Comparison of ENCODE assay signal across 20 mouse cellular contexts in genomic region chr14:8315169-8315568, GRCm38 (mm10). TPM values are rescaled to one million over a fixed set of nuclear protein-coding genes. Genes with fewer than 3 reads are reported as not detected.
"Had no signal": no experiment of that assay in that cellular context is flagged by ENCODE, and none has a peak within 500 bp of the region (broad histone marks: within the 10 kb centered on the region; RNA-seq: fewer than 3 reads in every experiment).

No protein-coding gene starts in this region.

- H3K9me3 ChIP-seq: limb, embryonic 10.5 days; limb, embryonic 13.5 days; liver, embryonic 12.5 days; liver, embryonic 15.5 days; lung, embryonic 15.5 days; midbrain, embryonic 12.5 days; midbrain, embryonic 15.5 days; neural tube, embryonic 12.5 days; neural tube, embryonic 15.5 days had no signal

- ATAC-seq: hindbrain, postnatal 0 days; inflammation-experienced regulatory T-cells, adult 6 months; intestine, embryonic 16.5 days; liver, embryonic 12.5 days; midbrain, embryonic 15.5 days had no signal

- H3K36me3 ChIP-seq: limb, embryonic 10.5 days; limb, embryonic 13.5 days; liver, embryonic 12.5 days; liver, embryonic 15.5 days; lung, embryonic 15.5 days; midbrain, embryonic 12.5 days; midbrain, embryonic 15.5 days; neural tube, embryonic 12.5 days; neural tube, embryonic 15.5 days had no signal

- H3K9ac ChIP-seq: limb, embryonic 13.5 days; liver, embryonic 12.5 days; liver, embryonic 15.5 days; lung, embryonic 15.5 days; midbrain, embryonic 12.5 days; midbrain, embryonic 15.5 days; neural tube, embryonic 12.5 days; neural tube, embryonic 15.5 days had no signal

- H3K4me2 ChIP-seq: liver, embryonic 12.5 days; liver, embryonic 15.5 days; lung, embryonic 15.5 days; midbrain, embryonic 12.5 days; midbrain, embryonic 15.5 days; neural tube, embryonic 15.5 days had no signal

- H3K27ac ChIP-seq: hindbrain, postnatal 0 days; limb, embryonic 13.5 days; liver, embryonic 12.5 days; liver, embryonic 15.5 days; lung, embryonic 15.5 days; midbrain, embryonic 12.5 days; midbrain, embryonic 15.5 days; neural tube, embryonic 12.5 days; neural tube, embryonic 15.5 days; stomach, postnatal 0 days had no signal

- DNase-seq: layer of hippocampus, postnatal 36 days; right cerebral cortex, adult 18-20 months; right cerebral cortex, postnatal 14 days had no signal

- H3K4me3 ChIP-seq: liver, embryonic 12.5 days; liver, embryonic 15.5 days; lung, embryonic 15.5 days; megakaryocyte, embryonic 14.5 days; midbrain, embryonic 12.5 days; midbrain, embryonic 15.5 days; neural tube, embryonic 12.5 days; neural tube, embryonic 15.5 days had no signal

RNA-seq across cellular contexts. Expression of gene Fam107a, which starts 2.7 kb away (rescaled TPM):
- polyA plus RNA-seq: inflammation-experienced regulatory T-cells, adult 6 months; liver, embryonic 12.5 days had no signal

RNA-seq across cellular contexts. Expression of gene Acox2, which starts 56.0 kb away (rescaled TPM):
- total RNA-seq: hindbrain, postnatal 0 days; layer of hippocampus, adult 18-20 months; layer of hippocampus, postnatal 36 days; left cerebral cortex, postnatal 25 days had no signal
- polyA plus RNA-seq: inflammation-experienced regulatory T-cells, adult 6 months; limb, embryonic 13.5 days; midbrain, embryonic 12.5 days; midbrain, embryonic 15.5 days; neural tube, embryonic 12.5 days; neural tube, embryonic 15.5 days; stomach, embryonic 14.5 days had no signal
